Mouse (Mus musculus) heart, embryonic 12.5 days (tissue): ENCODE measurements around the gene Pkig. TPM values are rescaled to one million over a fixed set of nuclear protein-coding genes. Genes with fewer than 3 reads are reported as not detected.
"Not testable (repeated sequence)": the region's sequence is repeated elsewhere in the genome, so short reads cannot be mapped to it uniquely, and the experiment has no call there.

Source experiments
- ATAC-seq: fragments of 200-750 bp; cut with Nextera tagmentation; 2 replicates; pipeline ENCODE4 v1.8.0; 2017; ENCODE audit warnings: moderate TSS enrichment, moderate library complexity; ENCODE audit not compliant: insufficient number of reproducible peaks, low FRiP score
- H3K27ac ChIP-seq: fragments of 300-500 bp; sonication (generic); 2 replicates; pipeline ENCODE4 v1.5.1; 2016; ENCODE audit warnings: mild to moderate bottlenecking, moderate library complexity; ENCODE audit not compliant: poor library complexity, severe bottlenecking
- H3K27me3 ChIP-seq: fragments of 300-500 bp; sonication (generic); replicated peaks from 2 replicates; pipeline ENCODE4 v1.6.1; 2016; ENCODE audit warnings: mild to moderate bottlenecking, moderate library complexity
- H3K36me3 ChIP-seq: fragments of 300-500 bp; sonication (generic); 2 replicates; pipeline ENCODE4 v1.6.1; 2016; ENCODE audit warnings: mild to moderate bottlenecking, moderate library complexity
- H3K4me1 ChIP-seq: fragments of 300-500 bp; sonication (generic); replicated peaks from 2 replicates; pipeline ENCODE4 v1.6.1; 2016; ENCODE audit warnings: mild to moderate bottlenecking
- H3K4me2 ChIP-seq: fragments of 300-500 bp; sonication (generic); 2 replicates; pipeline ENCODE4 v1.6.1; 2016; ENCODE audit warnings: mild to moderate bottlenecking, moderate library complexity
- H3K4me3 ChIP-seq: fragments of 300-500 bp; sonication (generic); 2 replicates; pipeline ENCODE4 v1.5.1; 2016; ENCODE audit warnings: mild to moderate bottlenecking
- H3K9ac ChIP-seq: fragments of 300-500 bp; sonication (generic); 2 replicates; pipeline ENCODE4 v1.6.1; 2016; ENCODE audit warnings: mild to moderate bottlenecking, moderate library complexity
- H3K9me3 ChIP-seq: fragments of 300-500 bp; sonication (generic); replicated peaks from 2 replicates; pipeline ENCODE4 v1.6.1; 2016; ENCODE audit warnings: mild to moderate bottlenecking, moderate library complexity
- WGBS: fragments of 180-500 bp; shearing (Covaris S2); methylation state at CpG from one replicate; pipeline ENCODE4 v1.1.7; 2016; 5-methylcytosine and 5-hydroxymethylcytosine counted together
- polyA plus RNA-seq: library from polyadenylated mRNA; unstranded; fragments of >200 nt; fragmentation: Nextera tagmentation; extraction: Ambion mirVana; gene quantifications from 2 replicates; pipeline ENCODE4 v1.2.1, GENCODE M21; 2016

Pkig gene
- polyA plus RNA-seq, 1 experiment from 2014 or later = 233 TPM

DNA sequence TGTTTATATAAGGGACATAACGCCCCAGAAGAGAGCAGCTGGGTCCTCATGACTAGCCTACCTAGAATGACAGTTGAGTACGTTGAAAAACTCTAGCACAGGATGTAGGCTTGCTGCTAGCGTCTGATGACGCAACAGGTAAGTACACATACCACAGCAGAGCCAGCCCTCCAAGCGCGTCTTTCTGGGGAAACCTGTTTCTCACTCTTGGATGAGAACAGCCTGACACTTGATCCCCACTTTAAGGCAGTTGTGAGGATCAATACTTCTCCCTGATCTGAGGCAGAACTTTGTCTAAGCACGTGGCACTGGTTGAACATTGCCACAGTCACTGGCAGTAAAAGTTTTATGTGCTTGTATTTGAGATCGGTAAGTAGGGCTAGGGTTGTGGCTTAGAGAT lies 37.7 kb upstream of the Pkig start:
- Histone ChIP-seq H3K4me1 (peaks cover 5% of the 10 kb centered on the region; the same call in 1 of the 2 replicates), H3K9ac (no peak overlapping the region), H3K4me2 (no peak overlapping the region), H3K4me3 (no peak overlapping the region), H3K27ac (no peak overlapping the region), H3K27me3 (no peaks in the 10 kb centered on the region), H3K36me3 (peaks cover 87% of the 10 kb centered on the region), H3K9me3 (no peaks in the 10 kb centered on the region)
- no peak for ATAC-seq
- 87% methylated on average over 8 of the region's 8 CpGs for WGBS

DNA sequence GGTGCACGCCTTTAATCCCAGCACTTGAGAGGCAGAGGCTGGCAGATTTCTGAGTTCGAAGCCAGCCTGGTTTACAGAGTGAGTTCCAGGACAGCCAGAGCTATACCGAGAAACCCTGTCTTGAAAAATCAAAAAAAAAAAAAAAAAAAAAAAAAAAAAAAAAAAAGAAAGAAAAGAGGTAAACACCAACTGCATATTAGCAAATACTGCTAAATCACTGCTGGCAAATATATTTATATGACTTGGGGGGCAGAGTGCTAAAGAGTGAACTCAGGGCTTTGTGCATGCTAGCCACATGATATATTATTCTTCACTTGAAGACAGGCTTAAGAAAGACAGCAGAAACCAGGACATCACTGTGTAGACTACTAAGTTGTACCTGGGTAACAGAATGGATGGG lies 36.8 kb upstream of the Pkig start:
- not testable (repeated sequence) for ATAC-seq, H3K27ac ChIP-seq, H3K9ac ChIP-seq, H3K9me3 ChIP-seq, H3K4me2 ChIP-seq, H3K4me3 ChIP-seq, H3K4me1 ChIP-seq, H3K27me3 ChIP-seq
- H3K36me3 ChIP-seq = peaks cover 87% of the 10 kb centered on the region
- 91% methylated on average over 3 of the region's 3 CpGs for WGBS

DNA sequence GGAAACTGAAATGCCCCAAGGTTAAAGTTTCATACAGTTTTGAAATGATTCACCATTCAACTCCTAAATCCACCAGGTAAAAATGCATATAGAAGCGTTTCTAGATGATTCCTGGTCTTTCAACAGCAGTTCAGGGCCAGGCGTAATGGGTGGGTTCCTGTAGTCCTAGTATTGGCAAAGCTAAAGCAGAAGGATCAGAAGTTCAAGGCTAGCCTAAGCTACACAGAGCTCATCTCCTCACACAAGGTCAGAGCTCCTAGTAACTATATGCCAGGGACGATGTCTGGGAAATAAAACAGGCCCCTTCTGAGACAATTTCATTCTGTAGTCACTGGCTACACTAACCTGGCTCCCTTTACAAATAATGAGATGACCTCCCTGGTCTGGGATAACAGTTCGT lies 27.0 kb upstream of the Pkig start:
- H3K4me3 ChIP-seq = no peak overlapping the region
- no peak overlapping the region for H3K27ac ChIP-seq
- no peaks in the 10 kb centered on the region for H3K4me1 ChIP-seq
- no peak for ATAC-seq
- no peaks in the 10 kb centered on the region for H3K9me3 ChIP-seq
- H3K27me3 ChIP-seq = no peaks in the 10 kb centered on the region
- no peak overlapping the region for H3K4me2 ChIP-seq
- WGBS = 90% methylated on average over 4 of the region's 4 CpGs
- no peak overlapping the region for H3K9ac ChIP-seq
- peaks cover 89% of the 10 kb centered on the region for H3K36me3 ChIP-seq

DNA sequence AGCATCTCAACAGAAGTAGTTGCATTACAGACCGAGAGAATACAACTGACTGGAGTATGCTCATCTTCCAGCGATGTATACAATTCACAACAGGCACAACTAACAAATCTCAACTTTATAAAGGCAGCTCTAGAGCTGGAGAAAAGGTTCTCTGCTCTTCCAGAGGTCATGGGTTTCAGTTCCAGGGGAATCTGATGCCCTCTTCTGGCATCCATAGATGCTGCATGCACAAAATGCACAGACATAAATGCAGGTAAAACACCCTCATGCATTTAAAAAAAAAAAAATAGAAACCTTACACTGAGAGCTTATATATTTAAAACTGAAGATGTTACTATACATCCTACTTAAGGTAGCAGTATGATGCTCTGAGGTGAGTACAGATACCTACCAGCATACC lies 26.5 kb upstream of the Pkig start:
- H3K36me3 ChIP-seq = peaks cover 86% of the 10 kb centered on the region
- 92% methylated on average over 2 of the region's 2 CpGs for WGBS
- no peak overlapping the region for H3K9ac ChIP-seq

DNA sequence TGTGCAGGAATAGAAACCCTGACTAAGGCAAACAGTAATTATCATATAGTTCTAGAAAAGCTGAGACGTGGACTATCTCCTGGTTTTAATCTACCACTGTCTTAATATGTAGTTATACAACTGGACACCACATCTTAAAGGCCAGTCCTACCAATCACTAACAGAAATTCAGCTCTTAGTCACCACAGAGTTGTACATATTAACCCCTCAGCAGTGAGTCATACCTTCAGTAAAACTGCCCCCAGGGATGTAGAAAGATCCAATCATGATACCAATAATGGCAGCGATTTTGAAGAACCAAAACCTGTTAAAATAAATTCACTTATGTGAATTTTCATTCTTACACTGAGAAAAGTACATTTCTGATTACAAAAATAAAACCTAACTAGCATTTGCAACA lies 24.0 kb upstream of the Pkig start:
- Histone ChIP-seq H3K9me3 (no peaks in the 10 kb centered on the region), H3K4me3 (no peak overlapping the region), H3K36me3 (peaks cover 63% of the 10 kb centered on the region), H3K27ac (no peak overlapping the region), H3K27me3 (no peaks in the 10 kb centered on the region), H3K4me2 (no peak overlapping the region), H3K4me1 (peaks cover 21% of the 10 kb centered on the region), H3K9ac (no peak overlapping the region)
- no peak for ATAC-seq
- 87% methylated on average over 2 of the region's 2 CpGs for WGBS

More for the DNA sequence above, 26.5 kb upstream of the Pkig start:
- Histone ChIP-seq H3K9me3 (no peaks in the 10 kb centered on the region), H3K27ac (no peak overlapping the region), H3K4me1 (no peaks in the 10 kb centered on the region), H3K4me3 (no peak overlapping the region), H3K4me2 (no peak overlapping the region), H3K27me3 (no peaks in the 10 kb centered on the region)
- no peak for ATAC-seq

DNA sequence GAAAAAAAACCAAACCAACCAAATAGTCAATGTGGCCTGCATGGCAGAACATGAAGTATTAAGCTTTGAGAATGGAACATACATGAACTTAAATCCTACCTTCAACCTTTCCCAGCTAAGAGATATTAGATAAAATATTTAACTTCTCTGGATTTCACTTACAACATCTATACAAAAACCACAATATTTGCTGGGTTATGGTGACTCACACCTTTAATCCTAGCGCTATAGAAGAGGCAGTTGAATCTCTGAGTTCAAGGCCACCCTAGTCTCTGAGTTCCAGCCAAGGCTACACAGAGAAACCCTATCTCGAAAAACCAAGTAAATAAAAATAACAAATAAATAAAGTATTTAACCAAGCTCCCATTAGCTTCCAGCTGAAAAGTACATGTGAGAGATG lies 22.1 kb upstream of the Pkig start:
- Histone ChIP-seq H3K9ac (no peak overlapping the region), H3K4me1 (peaks cover 36% of the 10 kb centered on the region), H3K36me3 (peaks cover 52% of the 10 kb centered on the region), H3K27ac (no peak overlapping the region), H3K4me2 (no peak overlapping the region), H3K27me3 (no peaks in the 10 kb centered on the region), H3K9me3 (no peaks in the 10 kb centered on the region), H3K4me3 (no peak overlapping the region)
- no peak for ATAC-seq
- 90% methylated on average over 2 of the region's 2 CpGs for WGBS

DNA sequence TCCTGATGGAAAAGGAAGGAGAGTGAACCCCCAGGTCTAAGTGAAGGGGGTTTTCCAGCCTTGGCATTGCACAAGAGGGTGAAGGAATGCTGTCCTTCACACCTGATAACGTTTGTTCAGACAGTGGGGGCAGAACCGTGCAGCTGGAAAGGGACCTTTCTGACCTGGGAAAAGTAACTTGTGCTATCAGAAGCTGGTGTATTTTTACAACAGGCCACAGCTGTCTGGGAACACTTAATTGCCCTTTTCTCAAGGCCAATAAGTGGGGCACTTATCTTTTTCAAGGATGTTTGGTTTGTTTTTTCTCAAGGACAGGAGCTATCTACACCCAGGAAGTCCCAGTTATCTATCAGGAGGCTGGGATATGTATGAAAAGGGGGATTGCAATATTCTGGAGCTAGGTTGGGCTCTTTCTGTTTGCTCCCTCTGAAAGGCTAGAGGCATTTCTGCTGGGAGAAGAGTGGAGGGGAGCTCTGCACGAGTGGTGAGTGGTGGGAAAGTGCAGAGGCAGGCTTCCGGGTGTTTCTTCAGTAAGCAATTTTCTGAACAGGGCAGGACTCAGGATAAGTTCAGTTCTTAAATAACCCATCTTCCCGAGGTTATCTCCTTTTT lies 20.4 kb upstream of the Pkig start:
- peaks cover 51% of the 10 kb centered on the region for H3K4me1 ChIP-seq
- H3K27me3 ChIP-seq = no peaks in the 10 kb centered on the region
- H3K4me2 ChIP-seq = peak overlapping the region; percentile 55
- 5% methylated on average over 5 of the region's 5 CpGs for WGBS
- no peak overlapping the region for H3K4me3 ChIP-seq
- ATAC-seq = no peak
- H3K36me3 ChIP-seq = peaks cover 37% of the 10 kb centered on the region
- peak overlapping the region; percentile 88 for H3K27ac ChIP-seq
- peak overlapping the region; percentile 55 for H3K9ac ChIP-seq
- H3K9me3 ChIP-seq = no peaks in the 10 kb centered on the region

- H3K4me2 ChIP-seq = peak overlapping the region; percentile 19; the same call in 1 of the 2 replicates
- H3K4me1 ChIP-seq = peaks cover 62% of the 10 kb centered on the region
- no peak overlapping the region for H3K27ac ChIP-seq
- no peaks in the 10 kb centered on the region for H3K27me3 ChIP-seq
- H3K36me3 ChIP-seq = peaks cover 14% of the 10 kb centered on the region
- H3K4me3 ChIP-seq = no peak overlapping the region
- no peaks in the 10 kb centered on the region for H3K9me3 ChIP-seq
- WGBS = 76% methylated on average over 3 of the region's 3 CpGs
- no peak for ATAC-seq
- no peak overlapping the region for H3K9ac ChIP-seq
Measured at GRCm38 (mm10) chr2:163640493-163640892, 17.7 kb upstream of the Pkig start.

DNA sequence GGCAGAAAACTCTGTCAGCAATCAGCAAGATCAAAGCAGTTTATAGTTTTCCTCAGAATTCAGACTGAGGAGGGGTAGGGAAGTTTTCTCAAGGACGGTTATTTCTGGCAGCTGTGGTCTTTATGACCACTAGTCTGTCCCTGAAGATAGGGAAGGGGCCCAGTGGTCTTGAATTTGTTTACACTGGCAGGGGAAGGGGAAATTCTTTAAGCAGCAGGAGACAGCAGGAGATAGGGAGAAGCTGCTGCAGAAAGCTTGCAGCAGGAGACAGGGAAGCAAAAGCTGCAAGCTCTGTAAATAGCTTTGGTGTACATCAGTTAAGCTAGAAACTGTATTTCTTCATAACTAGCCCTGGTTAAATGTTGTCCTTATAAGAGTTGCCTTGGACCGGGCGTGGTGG lies 16.5 kb upstream of the Pkig start:
- Histone ChIP-seq H3K4me3 (peak overlapping the region; percentile 13), H3K27ac (peak overlapping the region; percentile 78), H3K4me1 (peaks cover 69% of the 10 kb centered on the region), H3K4me2 (peak overlapping the region; percentile 55), H3K9me3 (no peaks in the 10 kb centered on the region), H3K27me3 (no peaks in the 10 kb centered on the region), H3K9ac (no peak overlapping the region), H3K36me3 (peaks cover 8% of the 10 kb centered on the region; the same call in 1 of the 2 replicates)
- no peak for ATAC-seq
- WGBS = 46% methylated on average over 3 of the region's 3 CpGs

- 79% methylated on average over 30 of the region's 30 CpGs for WGBS
- H3K9me3 ChIP-seq = no peaks in the 10 kb centered on the region
- 0 out of 2 replicates have a peak, but pooled peaks cover 7% of the 10 kb centered on the region for H3K36me3 ChIP-seq
- peak; percentile 26 for ATAC-seq
- H3K4me1 ChIP-seq = peaks cover 60% of the 10 kb centered on the region
- no peak overlapping the region for H3K9ac ChIP-seq
- peak overlapping the region; percentile 100 for H3K27ac ChIP-seq
- H3K4me2 ChIP-seq = peak overlapping the region; percentile 73
- H3K4me3 ChIP-seq = peak overlapping the region; percentile 97
- no peaks in the 10 kb centered on the region for H3K27me3 ChIP-seq
Measured at GRCm38 (mm10) chr2:163642685-163643575, 15.3 kb upstream of the Pkig start.

GRCm38 (mm10) chr2:163643576-163643971 lies 14.6 kb upstream of the Pkig start:
- WGBS = 38% methylated on average over 2 of the region's 2 CpGs
- Histone ChIP-seq H3K27me3 (no peaks in the 10 kb centered on the region), H3K36me3 (0 out of 2 replicates have a peak, but pooled peaks cover 7% of the 10 kb centered on the region), H3K27ac (peak overlapping the region; percentile 100; the same call in 1 of the 2 replicates), H3K4me3 (peak overlapping the region; percentile 97), H3K9me3 (no peaks in the 10 kb centered on the region), H3K9ac (peak overlapping the region; percentile 98), H3K4me2 (peak overlapping the region; percentile 73), H3K4me1 (peaks cover 54% of the 10 kb centered on the region)
- no peak for ATAC-seq
